Comparison of ENCODE assay signal across 31 mouse cellular contexts in genomic region chrX:150471416-150471815, GRCm38 (mm10).
"Had no signal": no experiment of that assay in that cellular context is flagged by ENCODE, and none has a peak within 500 bp of the region (broad histone marks: within the 10 kb centered on the region; RNA-seq: fewer than 3 reads in every experiment).

No protein-coding gene starts in this region.

- H3K4me3 ChIP-seq: heart, embryonic 10.5 days; heart, embryonic 12.5 days; heart, embryonic 13.5 days; heart, embryonic 15.5 days; hindbrain, embryonic 10.5 days; hindbrain, embryonic 12.5 days; hindbrain, embryonic 13.5 days; hindbrain, embryonic 15.5 days; intestine, embryonic 15.5 days; kidney, embryonic 15.5 days; layer of hippocampus, adult 2 months; left cerebral cortex, adult 2 months had no signal

- H3K27ac ChIP-seq: heart, embryonic 10.5 days; heart, embryonic 13.5 days; heart, embryonic 15.5 days; hindbrain, embryonic 10.5 days; hindbrain, embryonic 12.5 days; hindbrain, embryonic 13.5 days; hindbrain, embryonic 14.5 days; hindbrain, embryonic 15.5 days; hindbrain, postnatal 0 days; intestine, embryonic 15.5 days; kidney, embryonic 15.5 days; kidney, postnatal 0 days; layer of hippocampus, adult 2 months; left cerebral cortex, adult 2 months had no signal

- H3K4me1 ChIP-seq: heart, embryonic 10.5 days; heart, embryonic 12.5 days; heart, embryonic 13.5 days; heart, embryonic 15.5 days; hindbrain, embryonic 10.5 days; hindbrain, embryonic 12.5 days; hindbrain, embryonic 13.5 days; hindbrain, embryonic 15.5 days; intestine, embryonic 15.5 days; kidney, embryonic 15.5 days had no signal

- DNase-seq: heart, postnatal 10 days; heart, postnatal 14 days; heart, postnatal 36 days; heart, postnatal 4 days; kidney, adult 11 months; kidney, adult 18-20 months; kidney, adult 2 months; kidney, adult 8-10 months; kidney, adult 9 months; kidney, postnatal 10 days; kidney, postnatal 14 days; kidney, postnatal 25 days; kidney, postnatal 36 days; kidney, postnatal 4 days; layer of hippocampus, adult 9-11 months; layer of hippocampus, postnatal 36 days had no signal

- H3K27me3 ChIP-seq: heart, embryonic 12.5 days; heart, embryonic 13.5 days; heart, embryonic 15.5 days; hindbrain, embryonic 12.5 days; hindbrain, embryonic 13.5 days; hindbrain, embryonic 15.5 days; intestine, embryonic 15.5 days; kidney, embryonic 15.5 days had no signal

- H3K9me3 ChIP-seq: heart, embryonic 10.5 days; heart, embryonic 12.5 days; heart, embryonic 13.5 days; heart, embryonic 15.5 days; hindbrain, embryonic 10.5 days; hindbrain, embryonic 12.5 days; hindbrain, embryonic 13.5 days; hindbrain, embryonic 15.5 days; intestine, embryonic 15.5 days; kidney, embryonic 15.5 days had no signal

- H3K36me3 ChIP-seq: heart, embryonic 10.5 days; heart, embryonic 12.5 days; heart, embryonic 13.5 days; heart, embryonic 15.5 days; hindbrain, embryonic 10.5 days; hindbrain, embryonic 12.5 days; hindbrain, embryonic 13.5 days; hindbrain, embryonic 15.5 days; intestine, embryonic 15.5 days; kidney, embryonic 15.5 days had no signal

- H3K9ac ChIP-seq: heart, embryonic 12.5 days; heart, embryonic 13.5 days; heart, embryonic 15.5 days; hindbrain, embryonic 12.5 days; hindbrain, embryonic 13.5 days; hindbrain, embryonic 14.5 days; hindbrain, embryonic 15.5 days; intestine, embryonic 15.5 days; kidney, embryonic 15.5 days had no signal
